Mouse (Mus musculus): ENCODE results near the gene Spin2e. TPM values are rescaled to one million over a fixed set of nuclear protein-coding genes. Genes with fewer than 3 reads are reported as not detected.
"Not testable (repeated sequence)": the region's sequence is repeated elsewhere in the genome, so short reads cannot be mapped to it uniquely, and the experiment has no call there.

Gene Spin2e
- polyA plus RNA-seq (2012; fragmentation: generic; extraction: Trizol), result not detected

- H3K36me3 ChIP-seq (ENCODE audit: control insufficient read depth, insufficient read depth); H3K4me3 ChIP-seq; H3K4me2 ChIP-seq (ENCODE audit: low read depth); H3ac ChIP-seq (ENCODE audit: control insufficient read depth, insufficient read length); H3K79me2 ChIP-seq (ENCODE audit: control insufficient read depth, insufficient read depth); H3K27me3 ChIP-seq (ENCODE audit: control insufficient read depth, insufficient read depth, insufficient read length): not testable (repeated sequence)
Measured at GRCm38 (mm10) chrX:31618820-31619219, at the start of gene Spin2e. TSS of gene Spin2e (minus strand) at chrX:31618920.

GRCm38 (mm10) chrX:31574183-31574582 lies 44.5 kb downstream of the Spin2e start, which contains the start of gene Gm21883:
TSS of gene Gm21883 (minus strand) at chrX:31574283.
- not testable (repeated sequence) for H3K36me3 ChIP-seq (ENCODE audit: control insufficient read depth, insufficient read depth); H3K79me2 ChIP-seq (ENCODE audit: control insufficient read depth, insufficient read depth); H3K27me3 ChIP-seq (ENCODE audit: control insufficient read depth, insufficient read depth, insufficient read length); H3ac ChIP-seq (ENCODE audit: control insufficient read depth, insufficient read length); H3K4me2 ChIP-seq (ENCODE audit: low read depth); H3K4me3 ChIP-seq

Other genes with a start within 250 kb of the Spin2e start
- gene Btbd35f19, start 235.0 kb downstream of the Spin2e start, polyA plus RNA-seq (2012; fragmentation: generic; extraction: Trizol), result not detected
- gene Gm21883, start 44.6 kb downstream of the Spin2e start, polyA plus RNA-seq (2012; fragmentation: generic; extraction: Trizol), result not detected
- not detected for gene Btbd35f25, start 98.2 kb upstream of the Spin2e start, polyA plus RNA-seq (2012; fragmentation: generic; extraction: Trizol)

All from myocyte (in vitro differentiated cells).